Mouse (Mus musculus) layer of hippocampus, postnatal 10 days (tissue): ENCODE measurements around the gene Aqr. TPM values are rescaled to one million over a fixed set of nuclear protein-coding genes. Genes with fewer than 3 reads are reported as not detected.
"Not testable (repeated sequence)": the region's sequence is repeated elsewhere in the genome, so short reads cannot be mapped to it uniquely, and the experiment has no call there.

Experiments used
- DNase-seq, 2 experiments: peaks; one replicate each; pipeline ENCODE4 v3.0.0; 2021; ENCODE audit warnings: low spot score in 2 of 2
- long read RNA-seq: library from polyadenylated mRNA; stranded (forward); transcript quantifications from one replicate; pipeline ENCODE4 v2.0.0, GENCODE M21; 2023
- total RNA-seq, 2 experiments: library from RNA; stranded (reverse); gene quantifications; 2 replicates each; pipeline ENCODE4 v1.2.3; 2021

The Aqr gene
- total RNA-seq: 10 to 100 TPM; 26.0 to 27.3 TPM
- long read RNA-seq, full-length matches to known transcripts: 8 of 12 reads
- long read RNA-seq, partial matches to known transcripts: 4 of 12 reads
- long read RNA-seq, other reads (novel, unspliced or antisense): 0 of 12 reads

DNA sequence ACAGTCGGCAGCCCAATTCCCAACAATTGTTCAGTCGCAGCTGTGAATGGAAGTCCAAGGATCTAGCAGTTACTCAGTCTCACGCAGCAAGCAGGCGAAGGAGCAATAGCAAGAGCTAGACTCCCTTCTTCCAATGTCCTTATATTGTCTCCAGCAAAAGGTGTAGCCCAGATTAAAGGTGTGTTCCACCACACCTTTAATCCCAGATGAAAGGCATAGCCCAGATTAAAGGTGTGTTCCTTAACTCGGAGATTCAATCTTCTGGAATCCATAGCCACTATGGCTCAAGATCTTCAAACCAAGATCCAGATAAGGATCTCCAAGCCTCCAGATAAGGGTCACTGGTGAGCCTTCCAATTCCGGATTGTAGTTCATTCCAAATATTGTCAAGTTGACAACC lies at the start of gene Aqr:
Gene Aqr, minus strand, starts transcription at position 101 of the 400 bp plus-strand sequence.
- DNase-seq: not testable (repeated sequence)

- DNase-seq: no peak
Measured at GRCm38 (mm10) chr2:114236566-114236965, 49.7 kb upstream of the Aqr start.

DNA sequence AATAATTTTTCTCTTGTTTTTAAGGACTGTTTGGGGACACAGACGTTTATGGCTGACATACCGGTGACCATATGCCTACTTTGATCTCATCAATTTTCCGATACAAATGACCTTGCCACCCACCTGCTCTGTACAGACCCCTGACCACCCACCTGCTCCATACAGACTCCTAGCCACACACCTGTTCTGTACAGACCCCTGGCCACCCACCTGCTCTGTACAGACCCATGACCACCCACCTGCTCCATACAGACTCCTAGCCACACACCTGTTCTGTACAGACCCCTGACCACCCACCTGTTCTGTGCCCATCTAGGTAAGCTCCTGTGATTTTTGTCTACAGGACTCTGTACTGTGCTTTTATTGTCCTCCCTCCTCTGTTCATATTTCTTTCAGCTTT lies 48.8 kb upstream of the Aqr start:
- no peak for DNase-seq

DNA sequence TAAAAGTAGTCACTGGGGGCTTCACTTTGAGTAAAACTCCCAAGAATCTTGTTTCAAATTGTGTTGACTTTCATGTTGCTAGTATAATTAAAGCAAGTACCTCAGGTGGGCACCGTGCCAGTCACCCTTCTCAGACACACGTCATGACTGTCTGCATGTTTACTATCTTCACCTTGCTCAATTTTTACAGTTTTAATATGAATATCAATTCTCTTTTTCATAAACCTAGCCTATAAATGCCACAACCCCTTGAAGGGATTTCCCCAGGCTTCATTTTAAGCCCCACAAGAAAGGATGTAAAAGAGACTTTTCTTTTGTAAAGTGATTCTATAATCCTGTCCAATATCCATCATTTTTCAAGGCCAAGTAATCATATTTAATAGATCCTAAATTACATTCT lies 44.4 kb upstream of the Aqr start:
- DNase-seq: no peak

- DNase-seq: no peak
Measured at GRCm38 (mm10) chr2:114228672-114229071, 41.8 kb upstream of the Aqr start.

DNA sequence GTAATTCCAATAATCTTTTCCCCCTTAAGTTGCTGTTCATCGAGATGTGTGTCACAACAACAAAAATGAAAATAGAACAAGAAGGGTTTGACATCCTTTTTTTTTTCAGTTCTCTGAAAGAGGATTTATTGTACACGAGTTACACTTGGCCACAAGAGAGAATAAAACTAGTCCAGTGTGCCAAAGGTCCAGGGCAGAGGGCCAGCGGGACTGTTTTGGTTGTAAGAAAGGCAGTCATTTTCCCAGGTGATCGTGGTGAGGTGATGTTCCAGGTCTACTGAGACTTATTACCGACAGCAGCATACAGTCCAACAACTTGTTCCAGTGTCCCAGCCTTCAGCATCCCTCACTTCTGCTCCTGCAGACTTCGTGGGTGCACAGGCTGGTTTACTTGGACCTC lies 18.2 kb upstream of the Aqr start:
- no peak for DNase-seq

DNA sequence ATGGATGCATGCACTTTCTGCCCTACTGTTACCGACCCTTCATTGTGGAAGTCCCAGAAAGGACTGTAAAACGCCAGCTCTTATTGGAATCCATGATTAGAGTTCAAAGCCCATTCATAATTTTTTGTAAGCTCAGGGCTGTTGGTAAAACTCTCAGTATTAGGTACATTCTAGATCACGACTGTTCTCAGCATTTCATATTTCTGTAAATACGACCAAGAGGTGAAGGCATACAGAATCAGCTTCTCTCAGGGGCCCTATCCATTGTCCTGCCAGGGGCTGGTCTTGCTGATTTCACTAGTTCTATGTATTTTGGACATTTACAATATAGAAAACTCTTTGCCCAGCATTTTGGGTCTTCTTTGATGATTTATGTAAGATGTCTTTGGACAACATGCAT lies 14.8 kb upstream of the Aqr start:
- no peak for DNase-seq

GRCm38 (mm10) chr2:114200932-114201559 lies 14.2 kb upstream of the Aqr start, which contains the start of gene Zfp770:
Zfp770 (minus strand) TSS chr2:114201469.
- DNase-seq: peak; percentile 84 to 86

DNA sequence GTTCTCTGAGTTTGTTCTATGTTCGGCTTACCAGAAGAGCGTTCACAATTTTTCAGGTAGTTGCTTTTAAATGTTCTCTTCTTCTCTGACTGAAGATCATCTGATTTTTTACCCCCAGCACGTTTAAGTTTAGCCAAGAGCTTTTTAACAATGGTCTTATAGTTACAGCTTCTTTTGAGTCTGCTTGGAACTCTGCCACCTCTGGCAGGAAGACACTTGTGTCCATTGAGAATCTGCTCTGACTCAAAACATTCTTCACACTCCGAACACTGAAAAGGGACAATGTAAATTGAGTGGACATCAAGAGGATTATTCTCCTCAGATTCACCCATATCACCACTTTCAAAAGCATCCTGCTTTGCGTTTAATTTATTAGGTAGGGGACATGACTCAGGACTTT lies 9.6 kb upstream of the Aqr start:
- DNase-seq: no peak

- no peak for DNase-seq
Measured at GRCm38 (mm10) chr2:114177802-114178733, 8.8 kb downstream of the Aqr start.

GRCm38 (mm10) chr2:114174651-114175484 lies 12.0 kb downstream of the Aqr start:
- peak; percentile 78 to 80 for DNase-seq

DNA sequence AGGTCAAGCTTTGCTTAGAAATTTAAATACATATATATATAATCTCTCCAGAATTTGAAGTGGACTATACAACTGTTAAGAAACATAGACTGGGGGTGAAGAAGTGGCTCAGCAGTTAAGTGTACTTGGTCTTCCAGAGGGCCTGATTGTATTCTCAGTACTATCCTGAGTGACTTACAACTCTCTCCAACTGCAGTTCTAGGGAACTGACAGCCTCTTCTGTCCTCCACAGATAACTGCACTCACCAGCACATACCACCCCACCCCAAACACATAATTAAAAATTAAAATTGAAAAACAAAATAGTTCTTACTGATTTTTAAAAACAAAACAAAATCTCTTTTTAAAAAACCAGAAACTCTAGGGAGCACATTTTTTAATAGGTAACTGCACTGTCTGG lies 13.6 kb downstream of the Aqr start:
- no peak for DNase-seq

DNA sequence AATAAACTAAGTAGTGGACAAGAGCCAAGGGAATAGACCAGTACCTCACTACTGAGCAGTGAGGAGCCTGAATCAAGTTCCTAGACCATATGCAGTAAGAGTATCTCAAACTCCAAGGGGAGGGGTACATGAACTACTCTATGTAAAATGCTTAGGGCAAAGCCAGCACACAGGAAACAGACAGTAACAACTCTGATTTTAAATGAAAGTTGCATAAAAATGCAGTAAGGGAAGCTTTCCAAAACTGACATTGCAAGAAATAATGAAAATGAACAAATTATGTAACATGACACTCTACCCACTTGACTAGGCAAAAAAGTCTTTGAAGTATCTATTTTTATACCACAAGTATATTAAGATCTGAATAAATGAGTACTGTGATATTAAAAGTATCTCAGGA lies 19.0 kb downstream of the Aqr start:
- no peak for DNase-seq

GRCm38 (mm10) chr2:114161978-114162377 lies 24.8 kb downstream of the Aqr start:
- DNase-seq: no peak

DNA sequence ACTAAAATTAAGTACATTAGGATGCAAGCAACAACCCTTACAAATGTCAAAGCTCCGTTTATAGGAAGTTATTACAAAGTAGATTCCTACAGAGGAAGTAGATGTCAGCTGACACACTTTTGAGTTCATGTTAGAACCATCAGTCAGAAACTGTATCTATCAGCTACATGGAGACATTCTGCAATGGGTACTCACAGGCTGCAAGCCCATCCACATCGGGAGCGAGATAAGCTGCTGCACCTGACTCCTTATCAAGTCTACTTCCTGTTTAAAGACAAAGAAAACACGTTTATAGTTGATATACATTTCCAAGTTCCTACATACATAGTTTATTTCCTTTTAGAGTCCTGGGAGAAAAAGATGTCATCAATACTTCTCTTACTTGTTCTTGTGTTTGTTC lies 29.5 kb downstream of the Aqr start:
- no peak for DNase-seq

DNA sequence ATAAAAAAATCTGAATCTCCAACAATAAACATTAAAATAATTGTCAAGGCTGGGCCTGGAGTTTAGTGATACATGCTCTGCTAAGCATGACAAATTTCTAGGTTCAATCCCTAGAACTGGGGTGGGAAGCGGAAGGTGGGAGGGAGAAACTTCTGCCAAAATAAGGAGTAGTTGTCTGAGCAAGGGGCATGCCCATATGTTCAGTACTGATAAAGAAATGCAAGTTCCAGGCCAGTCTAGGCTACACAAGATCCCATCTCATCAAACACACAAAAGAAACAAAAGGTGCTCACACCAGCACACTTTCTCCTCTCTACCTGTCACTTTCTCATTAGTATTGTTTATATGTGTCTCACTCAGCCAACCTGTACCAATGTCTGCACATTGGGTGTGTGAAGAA lies 30.2 kb downstream of the Aqr start:
- no peak for DNase-seq

- no peak for DNase-seq
Measured at GRCm38 (mm10) chr2:114153247-114153646, 33.6 kb downstream of the Aqr start.

DNA sequence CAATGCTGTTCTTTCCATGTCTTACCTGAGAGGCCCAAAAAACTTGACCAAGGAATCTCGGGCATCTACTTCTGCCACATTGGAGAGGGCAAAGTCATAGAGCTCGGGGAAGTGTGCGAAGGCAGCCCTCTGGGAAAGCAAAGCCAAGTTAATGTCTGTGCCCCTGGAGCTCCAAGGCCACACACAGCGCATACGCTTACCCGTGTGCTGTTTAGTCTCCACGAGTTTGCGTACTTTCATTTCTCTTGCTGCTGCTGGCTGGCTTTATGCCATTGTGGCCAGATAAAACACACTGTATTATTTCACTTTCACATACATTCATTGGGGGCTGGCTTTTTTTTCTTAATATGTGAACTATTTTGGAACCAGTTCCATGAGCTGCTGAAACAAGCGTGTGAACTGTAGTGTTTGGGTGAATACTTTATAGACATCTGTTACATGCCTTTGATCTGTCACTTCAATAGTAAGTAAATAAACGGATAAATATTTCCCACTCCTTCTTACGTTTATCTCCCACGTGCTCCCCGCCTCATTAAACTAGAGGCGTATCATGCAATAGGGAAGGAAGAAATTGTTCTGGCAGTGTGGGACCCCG lies 39.9 kb downstream of the Aqr start:
- DNase-seq: no peak

DNA sequence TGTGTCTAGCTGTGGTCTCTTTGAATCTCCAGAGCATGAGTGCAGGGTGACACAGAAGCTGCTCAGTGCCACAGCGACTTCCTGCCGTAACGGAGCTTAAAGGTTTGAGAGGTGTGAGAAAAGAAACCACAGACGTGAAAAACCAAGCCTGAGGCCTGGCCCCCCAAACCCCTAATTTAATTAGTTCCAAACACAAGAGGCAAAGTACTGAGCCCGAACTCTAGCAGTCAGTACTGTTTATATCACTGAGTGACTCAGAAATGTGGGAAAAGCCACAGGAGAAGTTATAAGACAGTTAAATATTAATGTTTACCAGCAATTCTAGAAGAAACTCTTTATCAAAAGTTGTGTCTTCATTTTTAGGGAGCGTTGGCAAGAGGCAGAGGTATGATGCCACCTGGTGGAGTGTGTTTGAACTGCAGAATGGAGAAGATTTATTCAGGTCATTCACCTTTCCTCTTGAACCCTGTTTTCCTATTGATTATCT lies 41.5 kb downstream of the Aqr start:
- DNase-seq: peak; percentile 61 to 71

DNA sequence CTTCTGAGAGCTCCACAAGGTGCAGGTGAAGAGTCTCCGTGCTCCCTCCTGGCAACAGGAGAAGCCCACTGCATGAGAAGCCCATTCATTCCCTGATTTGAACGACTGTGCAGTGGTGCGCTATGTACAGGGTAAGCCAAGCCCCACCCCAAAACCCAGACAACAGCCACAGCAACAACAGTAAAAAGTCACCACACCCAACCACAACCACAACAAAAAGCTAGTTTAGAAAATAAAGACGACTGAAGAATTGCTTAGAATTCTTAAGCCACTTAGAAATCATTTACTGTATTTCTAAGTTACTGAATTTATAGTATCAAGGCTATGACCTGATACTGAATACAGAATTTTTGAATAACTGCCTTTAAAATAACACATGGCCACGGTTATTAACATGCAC lies 41.9 kb downstream of the Aqr start:
- DNase-seq: no peak

DNA sequence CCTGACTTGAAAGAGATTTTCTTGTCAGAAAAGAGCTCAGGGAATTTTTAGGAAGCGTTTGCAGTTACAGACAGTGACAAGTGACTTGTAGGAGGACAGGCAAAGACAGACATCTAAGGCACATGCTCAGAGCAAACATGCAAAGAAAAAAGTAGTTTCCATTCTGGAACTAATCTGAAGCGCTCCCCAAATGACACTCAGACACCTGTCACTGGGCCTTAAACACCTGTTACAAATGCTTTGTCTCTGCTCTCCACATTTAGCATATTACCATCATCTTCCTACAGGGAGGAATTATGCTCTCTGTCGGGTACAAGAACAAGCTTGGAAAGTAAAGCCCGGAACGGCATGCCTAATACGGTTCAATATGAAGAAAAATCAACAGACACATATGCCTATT lies 43.0 kb downstream of the Aqr start:
- DNase-seq: no peak
